Mouse (Mus musculus) G1E-ER4 (cell line): ENCODE measurements around the gene Cep128. TPM values are rescaled to one million over a fixed set of nuclear protein-coding genes. Genes with fewer than 3 reads are reported as not detected.

ENCODE experiments used
- GATA1 ChIP-seq: IDR thresholded peaks from one replicate; pipeline ENCODE4 v1.8.0; 2012; ENCODE audit warnings: low read length, inconsistent platforms
- polyA plus RNA-seq: library from polyadenylated mRNA; stranded (reverse); fragments of >175 nt; gene quantifications from 2 replicates; pipeline ENCODE4 v1.2.3, GENCODE M21; 2012

Cep128 gene
- 4.4 and 5.6 TPM in 2 replicates for polyA plus RNA-seq

GRCm38 (mm10) chr12:91384281-91385017 lies at the start of gene Cep128, which contains the start of gene Tshr:
Gene Cep128 (minus strand): TSS chr12:91384409.
Gene Tshr (plus strand): TSS chr12:91384563.
- TF ChIP-seq GATA1, result no peak

- TF ChIP-seq GATA1, result no peak
These were observed 42.9 kb upstream of the Cep128 start for GRCm38 (mm10) chr12:91427129-91427528.

- no peak for TF ChIP-seq GATA1
These were observed 42.3 kb upstream of the Cep128 start for GRCm38 (mm10) chr12:91426499-91426898.

- no peak for TF ChIP-seq GATA1
These were observed 39.1 kb upstream of the Cep128 start for GRCm38 (mm10) chr12:91423125-91423820.

GRCm38 (mm10) chr12:91421272-91421671 lies 37.1 kb upstream of the Cep128 start:
- TF ChIP-seq GATA1, result no peak

GRCm38 (mm10) chr12:91418791-91419190 lies 34.6 kb upstream of the Cep128 start:
- no peak for TF ChIP-seq GATA1

GRCm38 (mm10) chr12:91416828-91417227 lies 32.6 kb upstream of the Cep128 start:
- no peak for TF ChIP-seq GATA1

- no peak for TF ChIP-seq GATA1
These were observed 30.9 kb upstream of the Cep128 start for GRCm38 (mm10) chr12:91415112-91415511.

GRCm38 (mm10) chr12:91412461-91413182 lies 28.4 kb upstream of the Cep128 start:
- no peak for TF ChIP-seq GATA1

GRCm38 (mm10) chr12:91410306-91410705 lies 26.1 kb upstream of the Cep128 start:
- no peak for TF ChIP-seq GATA1

- no peak for TF ChIP-seq GATA1
These were observed 16.8 kb upstream of the Cep128 start for GRCm38 (mm10) chr12:91401049-91401352.

- no peak for TF ChIP-seq GATA1
These were observed 16.2 kb upstream of the Cep128 start for GRCm38 (mm10) chr12:91400232-91401048.

- no peak for TF ChIP-seq GATA1
These were observed 519 bp downstream of the Cep128 start for GRCm38 (mm10) chr12:91383516-91384264.

- no peak for TF ChIP-seq GATA1
These were observed 15.0 kb downstream of the Cep128 start for GRCm38 (mm10) chr12:91369173-91369572.

- TF ChIP-seq GATA1, result no peak
These were observed 30.4 kb downstream of the Cep128 start for GRCm38 (mm10) chr12:91353783-91354182.
